Mouse (Mus musculus) bone marrow, adult 2 months (tissue): ENCODE measurements at regions not wholly inside any gene's neighbourhood (a gene's known extent, or its start where the extent isn't known, plus 50 kb on each side); places are given as distances from the start of the nearest gene placed in this dataset.

ENCODE experiments used
- CTCF ChIP-seq: fragments of 200-500 bp; IDR thresholded peaks from 2 replicates; pipeline ENCODE4 v1.5.1; 2011; ENCODE audit warnings: low read length, control low read depth; ENCODE audit not compliant: control insufficient read depth, insufficient read depth
- POLR2A ChIP-seq: fragments of 200-500 bp; IDR thresholded peaks from 2 replicates; pipeline ENCODE4 v1.6.1; 2011; ENCODE audit warnings: low read depth, mild to moderate bottlenecking, control low read depth, low read length, borderline replicate concordance; ENCODE audit not compliant: control insufficient read depth

DNA sequence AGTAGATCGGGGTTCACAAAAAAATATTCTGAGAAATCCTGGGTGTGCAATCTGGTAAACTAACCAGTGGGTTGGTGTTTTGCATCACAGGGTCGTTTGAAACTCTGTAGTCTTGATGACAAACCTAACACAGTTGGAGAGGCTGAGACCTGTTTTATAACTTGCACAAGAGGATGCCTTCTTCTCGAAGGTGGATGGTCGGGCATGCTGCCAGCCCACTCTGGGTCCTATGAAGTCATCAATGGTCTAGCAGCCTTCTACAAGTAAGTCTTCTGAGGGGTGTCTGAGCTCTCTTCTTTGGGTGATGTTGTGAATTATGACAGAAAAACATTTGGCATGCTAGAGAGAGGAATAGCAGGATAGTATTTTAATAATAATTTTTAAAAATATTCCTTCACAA, 123.6 kb upstream of the Tut7 start:
- TF ChIP-seq POLR2A (no peak), CTCF (no peak)
